23 mouse cellular contexts compared by ENCODE assay signal in genomic region chr3:125828051-125828450, GRCm38 (mm10).
"Had no signal": no experiment of that assay in that cellular context is flagged by ENCODE, and none has a peak within 500 bp of the region (broad histone marks: within the 10 kb centered on the region; RNA-seq: fewer than 3 reads in every experiment).

No protein-coding gene starts in this region.

- DNase-seq: cerebellum, adult 8-10 months; cerebellum, adult 9-10 months; cerebellum, adult 9-11 months; embryo, embryonic 11 days; forebrain, postnatal 0 days; gastrocnemius, postnatal 10 days; gastrocnemius, postnatal 14 days; gastrocnemius, postnatal 25 days; gastrocnemius, postnatal 36 days; heart, adult 18-20 months; heart, adult 2 months had no signal

- H3K4me3 ChIP-seq: embryonic facial prominence, embryonic 10.5 days; embryonic facial prominence, embryonic 12.5 days; embryonic facial prominence, embryonic 13.5 days; embryonic facial prominence, embryonic 15.5 days; erythroblast, embryonic 14.5 days; forebrain, embryonic 10.5 days; forebrain, embryonic 12.5 days; forebrain, embryonic 13.5 days; forebrain, embryonic 15.5 days; gastrocnemius, adult 2 months; heart, adult 2 months had no signal

- H3K27me3 ChIP-seq: embryonic facial prominence, embryonic 12.5 days; embryonic facial prominence, embryonic 13.5 days; embryonic facial prominence, embryonic 15.5 days; forebrain, embryonic 12.5 days; forebrain, embryonic 13.5 days; forebrain, embryonic 15.5 days had no signal

- H3K9ac ChIP-seq: embryonic facial prominence, embryonic 12.5 days; embryonic facial prominence, embryonic 13.5 days; embryonic facial prominence, embryonic 15.5 days; forebrain, embryonic 12.5 days; forebrain, embryonic 13.5 days; forebrain, embryonic 15.5 days; forebrain, postnatal 0 days had no signal

- ATAC-seq: forebrain, embryonic 13.5 days; forebrain, embryonic 14.5 days; forebrain, embryonic 16.5 days; forebrain, postnatal 0 days had no signal

- H3K27ac ChIP-seq: embryonic facial prominence, embryonic 10.5 days; embryonic facial prominence, embryonic 12.5 days; embryonic facial prominence, embryonic 13.5 days; embryonic facial prominence, embryonic 15.5 days; forebrain, embryonic 10.5 days; forebrain, embryonic 12.5 days; forebrain, embryonic 13.5 days; forebrain, embryonic 15.5 days; gastrocnemius, adult 2 months; heart, adult 2 months had no signal

- H3K36me3 ChIP-seq: embryonic facial prominence, embryonic 10.5 days; embryonic facial prominence, embryonic 12.5 days; embryonic facial prominence, embryonic 13.5 days; embryonic facial prominence, embryonic 15.5 days; forebrain, embryonic 10.5 days; forebrain, embryonic 12.5 days; forebrain, embryonic 15.5 days had no signal

- H3K4me2 ChIP-seq: embryonic facial prominence, embryonic 12.5 days; embryonic facial prominence, embryonic 13.5 days; embryonic facial prominence, embryonic 15.5 days; forebrain, embryonic 12.5 days; forebrain, embryonic 13.5 days; forebrain, embryonic 15.5 days had no signal

- H3K9me3 ChIP-seq: embryonic facial prominence, embryonic 10.5 days; embryonic facial prominence, embryonic 12.5 days; embryonic facial prominence, embryonic 13.5 days; embryonic facial prominence, embryonic 15.5 days; forebrain, embryonic 10.5 days; forebrain, embryonic 12.5 days; forebrain, embryonic 13.5 days; forebrain, embryonic 15.5 days had no signal

- H3K4me1 ChIP-seq: embryonic facial prominence, embryonic 10.5 days; embryonic facial prominence, embryonic 12.5 days; embryonic facial prominence, embryonic 13.5 days; embryonic facial prominence, embryonic 15.5 days; forebrain, embryonic 10.5 days; forebrain, embryonic 12.5 days; forebrain, embryonic 13.5 days; forebrain, embryonic 15.5 days had no signal
